Mouse (Mus musculus): Measurements from ENCODE around the gene Filip1.
A peak's percentile ranks its signal among the peaks of the same experiment; 100 is the strongest.

DNA sequence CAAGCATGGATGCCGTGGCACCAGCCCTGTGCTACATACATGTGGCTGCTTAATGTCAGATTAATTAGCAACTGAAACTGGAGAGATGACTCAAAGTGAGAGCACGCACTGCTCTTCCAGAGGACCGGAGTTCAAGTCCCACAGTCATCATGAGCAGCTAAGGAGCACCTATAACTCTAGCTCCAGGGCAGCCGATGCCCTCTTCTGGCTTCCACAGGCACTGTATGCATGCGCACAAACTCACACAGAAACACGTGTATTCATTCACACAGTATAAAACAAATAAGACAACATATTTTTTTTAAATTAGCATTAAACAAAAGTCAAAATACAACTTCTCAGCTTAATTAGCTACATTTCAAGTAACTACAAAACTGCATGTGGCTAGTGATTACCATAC is 123.5 kb downstream of the Filip1 start:
- peak in 2 of 3 experiments; percentile 15 to 17; a peak in 1 of 6 replicates for TF ChIP-seq CTCF (IDR thresholded peaks at IDR 0.05 in 2 of 3, conservative IDR thresholded peaks at IDR 0.05 in 1 of 3; ENCODE audit: control insufficient read depth in 1 of 3, insufficient read depth in 1 of 3, low read depth in 2 of 3, low read length in 3 of 3, poor library complexity in 1 of 3, severe bottlenecking in 1 of 3)
- TF ChIP-seq POLR2A (IDR thresholded peaks at IDR 0.05; ENCODE audit: control insufficient read depth in 1 of 2, insufficient read depth in 1 of 2, low read depth in 1 of 2, low read length in 2 of 2, poor library complexity in 1 of 2) = no peak
- no peak for TF ChIP-seq POLR2AphosphoS5 (IDR thresholded peaks at IDR 0.05; ENCODE audit: borderline replicate concordance, low read depth, low read length)
- no peak for TF ChIP-seq ELF1 (IDR thresholded peaks at IDR 0.05; ENCODE audit: low read depth, low read length)
- no peak for TF ChIP-seq KAT2A (conservative IDR thresholded peaks at IDR 0.05; ENCODE audit: low read depth, low read length)
- TF ChIP-seq ETS1 (IDR thresholded peaks at IDR 0.05; ENCODE audit: low read depth, low read length) = no peak
- TF ChIP-seq GATA1 (IDR thresholded peaks at IDR 0.05; ENCODE audit: low read depth, low read length) = no peak
- TF ChIP-seq TCF12 (IDR thresholded peaks at IDR 0.05; ENCODE audit: low read depth, low read length) = no peak
- no peak for TF ChIP-seq POLR2AphosphoS2 (IDR thresholded peaks at IDR 0.05; ENCODE audit: low read length)
- no peak for TF ChIP-seq TBP (IDR thresholded peaks at IDR 0.05; ENCODE audit: low read depth, low read length)

Data from MEL (cell line).